22 mouse cellular contexts compared by ENCODE assay signal in the genomic region with DNA sequence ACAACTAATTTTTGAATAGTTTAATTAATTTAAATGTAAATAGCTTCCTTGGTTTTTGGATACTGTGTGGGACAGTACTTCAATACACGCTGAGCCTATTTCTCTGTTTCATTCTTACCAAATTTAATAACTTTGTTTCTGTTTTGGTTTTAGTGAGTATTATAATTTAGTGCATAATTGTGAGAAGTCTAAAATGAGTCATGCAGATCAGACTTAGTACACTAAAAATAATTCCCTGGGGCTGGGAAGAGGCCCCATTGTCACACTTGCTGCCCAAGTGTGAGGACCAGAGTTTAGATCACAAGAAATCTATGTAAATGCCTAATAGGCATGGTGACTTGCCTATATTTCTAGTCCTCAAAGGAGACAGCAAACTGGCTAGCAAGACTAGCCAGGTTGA. TPM values are rescaled to one million over a fixed set of nuclear protein-coding genes. Genes with fewer than 3 reads are reported as not detected.
A peak's percentile ranks its signal among the peaks of the same experiment; 100 is the strongest.
DNase-seq lines count a peak whose midpoint lies in the region; ATAC-seq lines count a peak whose summit lies in the region.
"Had no signal": no experiment of that assay in that cellular context is flagged by ENCODE, and none has a peak within 500 bp of the region (broad histone marks: within the 10 kb centered on the region; RNA-seq: fewer than 3 reads in every experiment).

No protein-coding gene starts in this region.

- no peaks in the 10 kb centered on the region for H3K36me3 ChIP-seq in splenic B cell, adult 2 months (ENCODE audit: control insufficient read depth, insufficient read depth, low read length, poor library complexity, severe bottlenecking)
- H3K36me3 ChIP-seq in liver, embryonic 12.5 days, result no peaks in the 10 kb centered on the region
- H3K36me3 ChIP-seq: embryonic facial prominence, embryonic 12.5 days; forebrain, embryonic 12.5 days; G1E; heart, embryonic 10.5 days; heart, embryonic 15.5 days; hindbrain, embryonic 13.5 days had no signal

- H3K27ac ChIP-seq in liver, embryonic 12.5 days, result no peak overlapping the region
- H3K27ac ChIP-seq: embryonic facial prominence, embryonic 12.5 days; forebrain, embryonic 12.5 days; heart, embryonic 10.5 days; hindbrain, embryonic 13.5 days had no signal

- no peaks in the 10 kb centered on the region for H3K4me1 ChIP-seq in liver, embryonic 12.5 days
- H3K4me1 ChIP-seq: embryonic facial prominence, embryonic 12.5 days; forebrain, embryonic 12.5 days; heart, embryonic 10.5 days; hindbrain, embryonic 13.5 days had no signal

- no peaks in the 10 kb centered on the region for H3K9me3 ChIP-seq in liver, embryonic 12.5 days (replicated peaks)
- H3K9me3 ChIP-seq: embryonic facial prominence, embryonic 12.5 days; forebrain, embryonic 12.5 days; G1E; heart, embryonic 10.5 days; heart, embryonic 15.5 days; hindbrain, embryonic 13.5 days had no signal

- DNase-seq in adrenal gland, postnatal 14 days, result peak; percentile 5
- no peak for DNase-seq in adrenal gland, adult 18-20 months (ENCODE audit: low spot score in 2 of 2)
- DNase-seq in splenic B cell, adult 2 months (ENCODE audit: low read depth, low spot score), result peak; percentile 11
- DNase-seq in layer of hippocampus, postnatal 25 days (ENCODE audit: extremely low spot score in 1 of 2, low spot score in 1 of 2), result no peak
- DNase-seq in cerebellum, postnatal 25 days, result no peak
- DNase-seq: adrenal gland, postnatal 25 days; cerebellum, adult 11 months; cerebellum, adult 8-10 months; cerebellum, postnatal 14 days; forebrain, postnatal 0 days; heart, adult 18-20 months; heart, postnatal 14 days had no signal

- WGBS in liver, embryonic 12.5 days (ENCODE audit: insufficient replicate concordance), result 72% methylated on average over 1 of the region's 1 CpGs

- ATAC-seq in activated CD4-positive, CD25-positive, alpha-beta regulatory T cell, adult 4 months, result peak; percentile 43
- peak; percentile 68 for ATAC-seq in inflammation-experienced regulatory T-cells, adult 6 months
- ATAC-seq in liver, embryonic 12.5 days, result no peak
- ATAC-seq: forebrain, postnatal 0 days; intestine, postnatal 0 days had no signal

- no peaks in the 10 kb centered on the region for H3K27me3 ChIP-seq in splenic B cell, adult 2 months (ENCODE audit: control insufficient read depth, insufficient read depth, low read length, poor library complexity, severe bottlenecking)
- H3K27me3 ChIP-seq in liver, embryonic 12.5 days (replicated peaks), result no peaks in the 10 kb centered on the region
- H3K27me3 ChIP-seq: embryonic facial prominence, embryonic 12.5 days; forebrain, embryonic 12.5 days; heart, embryonic 15.5 days; hindbrain, embryonic 13.5 days had no signal

- H3K4me3 ChIP-seq in liver, embryonic 12.5 days, result no peak overlapping the region
- H3K4me3 ChIP-seq: embryonic facial prominence, embryonic 12.5 days; forebrain, embryonic 12.5 days; heart, embryonic 10.5 days; heart, embryonic 15.5 days; hindbrain, embryonic 13.5 days had no signal

- H3K9ac ChIP-seq in liver, embryonic 12.5 days, result no peak overlapping the region
- H3K9ac ChIP-seq: embryonic facial prominence, embryonic 12.5 days; forebrain, embryonic 12.5 days; forebrain, postnatal 0 days; heart, embryonic 15.5 days; hindbrain, embryonic 13.5 days had no signal

- no peak overlapping the region for H3K4me2 ChIP-seq in liver, embryonic 12.5 days
- H3K4me2 ChIP-seq: embryonic facial prominence, embryonic 12.5 days; forebrain, embryonic 12.5 days; heart, embryonic 15.5 days; hindbrain, embryonic 13.5 days had no signal

RNA-seq across cellular contexts. Expression of gene Mbnl1, which starts 33.9 kb away (rescaled TPM):
- 355 and 386 TPM in 2 replicates for total RNA-seq in adrenal gland, postnatal 14 days (2021)
- total RNA-seq in adrenal gland, adult 18-20 months (2021), result 100 to 1,000 TPM; 503 to 531 TPM
- 100 to 1,000 TPM; 667 to 875 TPM for polyA plus RNA-seq in activated CD4-positive, CD25-positive, alpha-beta regulatory T cell, adult 4 months (2017; shearing (Covaris generic))
- polyA plus RNA-seq in inflammation-experienced regulatory T-cells, adult 6 months (2017; shearing (Covaris generic)), result 100 to 1,000 TPM; 763 to 996 (median 829) TPM
- 169 and 171 TPM in 2 replicates for polyA plus RNA-seq in liver, embryonic 12.5 days (2016; fragmentation: Nextera tagmentation; extraction: Ambion mirVana)
- 100 to 1,000 TPM; 113 to 125 TPM for total RNA-seq in layer of hippocampus, postnatal 25 days (2021)

Comparison
In these comparisons a context has a peak if more than half of its experiments do, and no peak if none do; other contexts are left out.
1. DNase-seq: peak in adrenal gland, postnatal 14 days (single experiment) and splenic B cell, adult 2 months (single experiment); none in adrenal gland, adult 18-20 months (0 of 2), layer of hippocampus, postnatal 25 days (0 of 2) and cerebellum, postnatal 25 days (0 of 2).